Mouse (Mus musculus) embryo, embryonic 11.5 days (tissue): Measurements from ENCODE around the gene Dcst1.

Experiments used
- DNase-seq: peaks from one replicate; pipeline ENCODE4 v3.0.0-alpha.2; 2012; ENCODE audit warnings: low read depth, low spot score

Gene Dcst1

GRCm38 (mm10) chr3:89365153-89365485 lies at the start of gene Dcst1:
Gene Dcst1, minus strand, starts transcription at chr3:89365253.
- no peak for DNase-seq

- DNase-seq: peak; percentile 99
Observed at GRCm38 (mm10) chr3:89411490-89412393, 46.7 kb upstream of the Dcst1 start, which contains the start of gene Flad1. Gene Flad1, minus strand, starts transcription at chr3:89411870.

- DNase-seq: no peak
Observed at GRCm38 (mm10) chr3:89410864-89411263, 45.8 kb upstream of the Dcst1 start.

- DNase-seq: no peak
Observed at GRCm38 (mm10) chr3:89409701-89410100, 44.6 kb upstream of the Dcst1 start.

GRCm38 (mm10) chr3:89408448-89408847 lies 43.4 kb upstream of the Dcst1 start:
- no peak for DNase-seq

GRCm38 (mm10) chr3:89406887-89407286 lies 41.8 kb upstream of the Dcst1 start:
- no peak for DNase-seq

- no peak for DNase-seq
Observed at GRCm38 (mm10) chr3:89402693-89403092, 37.6 kb upstream of the Dcst1 start, which contains the start of gene Lenep. Gene Lenep, minus strand, starts transcription at chr3:89402793.

GRCm38 (mm10) chr3:89401329-89401728 lies 36.3 kb upstream of the Dcst1 start:
- no peak for DNase-seq

- no peak for DNase-seq
Observed at GRCm38 (mm10) chr3:89396654-89397005, 31.6 kb upstream of the Dcst1 start.

- DNase-seq: peak; percentile 71
Observed at GRCm38 (mm10) chr3:89395806-89396653, 31.0 kb upstream of the Dcst1 start.

- DNase-seq: no peak
Observed at GRCm38 (mm10) chr3:89395419-89395805, 30.4 kb upstream of the Dcst1 start.

GRCm38 (mm10) chr3:89394894-89395256 lies 29.8 kb upstream of the Dcst1 start:
- DNase-seq: peak; percentile 78

GRCm38 (mm10) chr3:89394006-89394893 lies 29.2 kb upstream of the Dcst1 start, which contains the start of gene Zbtb7b:
Gene Zbtb7b, minus strand, starts transcription at chr3:89394776.
- no peak for DNase-seq

- DNase-seq: peak; percentile 93
Observed at GRCm38 (mm10) chr3:89393605-89394004, 28.6 kb upstream of the Dcst1 start.

GRCm38 (mm10) chr3:89392871-89393311 lies 27.8 kb upstream of the Dcst1 start:
- no peak for DNase-seq

- DNase-seq: peak; percentile 7
Observed at GRCm38 (mm10) chr3:89391663-89392511, 26.8 kb upstream of the Dcst1 start.

GRCm38 (mm10) chr3:89390699-89391662 lies 25.9 kb upstream of the Dcst1 start:
- DNase-seq: no peak

GRCm38 (mm10) chr3:89390111-89390515 lies 25.1 kb upstream of the Dcst1 start:
- no peak for DNase-seq
